Mouse (Mus musculus) cerebellum, adult 2 months (tissue): ENCODE measurements around the gene H2-M11. TPM values are rescaled to one million over a fixed set of nuclear protein-coding genes. Genes with fewer than 3 reads are reported as not detected.

Experiments
- DNase-seq, 2 experiments: peaks; one replicate each; pipeline ENCODE4 v3.0.0; 2021
- H3K27ac ChIP-seq: fragments of 200-500 bp; 2 replicates; pipeline ENCODE4 v1.5.1; 2012; ENCODE audit warnings: low read length, control low read depth, inconsistent platforms; ENCODE audit not compliant: insufficient read depth
- H3K27me3 ChIP-seq: fragments of 200-500 bp; 2 replicates; pipeline ENCODE4 v1.6.1; 2012; ENCODE audit warnings: inconsistent platforms, mild to moderate bottlenecking, low read length, moderate library complexity; ENCODE audit not compliant: control insufficient read depth, insufficient read depth
- H3K4me1 ChIP-seq: fragments of 200-500 bp; 2 replicates; pipeline ENCODE4 v1.6.1; 2011; ENCODE audit warnings: low read length; ENCODE audit not compliant: control insufficient read depth, insufficient read depth
- H3K4me3 ChIP-seq: fragments of 200-500 bp; replicated peaks from 2 replicates; pipeline ENCODE3; 2011; ENCODE audit warnings: mild to moderate bottlenecking, low read depth, low read length, control low read depth; ENCODE audit not compliant: insufficient read depth
- CTCF ChIP-seq: fragments of 200-500 bp; IDR thresholded peaks from 2 replicates; pipeline ENCODE4 v1.5.1; 2011; ENCODE audit warnings: low read depth, mild to moderate bottlenecking, control low read depth, low read length, moderate library complexity, borderline replicate concordance; ENCODE audit not compliant: insufficient read depth
- POLR2A ChIP-seq: fragments of 200-500 bp; IDR thresholded peaks from 2 replicates; pipeline ENCODE4 v1.6.1; 2011; ENCODE audit warnings: low read length, control low read depth, borderline replicate concordance; ENCODE audit not compliant: insufficient read depth
- WGBS: fragments of 180-500 bp; shearing (Covaris S2); methylation state at CpG from one replicate; pipeline ENCODE4 v1.1.7; 2018; 5-methylcytosine and 5-hydroxymethylcytosine counted together
- polyA plus RNA-seq: library from polyadenylated mRNA; depleted of rRNA; stranded (reverse); fragments of >200 nt; gene quantifications from 2 replicates; pipeline ENCODE4 v1.2.3, GENCODE M21; 2012; rRNA removed

H2-M11 gene
- polyA plus RNA-seq = not detected in 2 replicates

- 51% methylated on average over 3 of the region's 3 CpGs for WGBS
- Histone ChIP-seq H3K4me3 (no peak within 1 kb of the TSS), H3K27me3 (no peaks in the 10 kb centered on the region), H3K27ac (no peak within 1 kb of the TSS), H3K4me1 (no peaks in the 10 kb centered on the region)
- TF ChIP-seq POLR2A = no peak
- TF ChIP-seq CTCF = no peak
- DNase-seq = no peak
Observed at GRCm38 (mm10) chr17:36546775-36547174, at the start of gene H2-M11. TSS of gene H2-M11 (plus strand) at chr17:36547075.

DNA sequence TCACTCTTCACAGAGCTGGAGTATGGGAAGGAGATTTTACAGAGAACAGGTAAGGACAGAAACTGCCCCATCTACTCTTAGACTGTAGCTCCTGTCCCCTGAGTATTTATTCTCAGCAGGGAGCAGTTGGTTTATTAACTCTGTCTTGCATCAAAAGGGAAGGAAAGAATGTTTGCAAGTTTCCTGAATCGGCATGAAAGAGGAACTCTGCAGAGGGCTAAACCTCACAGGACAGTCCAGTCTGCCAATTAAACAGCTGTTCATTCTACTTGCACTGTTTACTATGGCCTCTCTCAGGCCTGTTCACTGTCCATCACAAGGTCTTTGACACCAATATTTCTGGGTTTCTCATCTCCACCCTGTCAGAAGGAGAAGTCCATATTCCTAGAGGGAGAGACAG lies 46.4 kb upstream of the H2-M11 start:
- no peaks in the 10 kb centered on the region for H3K27me3 ChIP-seq
- no peak overlapping the region for H3K4me3 ChIP-seq
- no peaks in the 10 kb centered on the region for H3K4me1 ChIP-seq
- H3K27ac ChIP-seq = no peak overlapping the region
- TF ChIP-seq CTCF (no peak), POLR2A (no peak)
- DNase-seq = no peak
- 39% methylated on average over 1 of the region's 1 CpGs for WGBS

DNA sequence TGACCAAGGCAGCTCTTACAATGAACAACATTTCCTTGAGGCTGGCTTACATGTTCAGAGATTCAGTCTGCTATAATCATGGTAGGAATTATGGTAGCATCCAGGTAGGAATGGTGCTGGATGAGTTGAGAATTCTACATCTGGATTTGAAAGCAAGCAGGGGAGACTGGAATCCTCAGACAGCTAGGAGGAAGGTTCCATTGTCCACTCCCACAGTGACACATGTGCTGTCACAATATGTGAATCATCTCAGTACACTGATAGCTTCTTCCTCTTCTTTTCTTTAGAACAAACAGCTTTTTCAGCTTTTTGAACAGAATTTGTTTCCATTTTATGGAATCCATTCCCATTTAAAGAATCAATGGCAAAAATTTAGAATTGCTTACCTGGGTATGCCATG lies 43.0 kb upstream of the H2-M11 start:
- DNase-seq = no peak
- Histone ChIP-seq H3K27ac (no peak overlapping the region), H3K27me3 (no peaks in the 10 kb centered on the region), H3K4me3 (no peak overlapping the region), H3K4me1 (no peaks in the 10 kb centered on the region)
- TF ChIP-seq CTCF = no peak
- TF ChIP-seq POLR2A = no peak

Other genes starting within 250 kb of the H2-M11 start
- gene H2-M10.1, start 220.9 kb upstream of the H2-M11 start, polyA plus RNA-seq = not detected in 2 replicates
- not detected in 2 replicates for gene H2-M10.3, start 178.7 kb upstream of the H2-M11 start, polyA plus RNA-seq
- gene H2-M10.4, start 84.7 kb upstream of the H2-M11 start, polyA plus RNA-seq = not detected in 2 replicates
- not detected in 2 replicates for gene H2-M9, start 95.6 kb downstream of the H2-M11 start, polyA plus RNA-seq
- not detected in 2 replicates for gene H2-M1, start 125.1 kb downstream of the H2-M11 start, polyA plus RNA-seq
- not detected in 2 replicates for gene H2-M10.5, start 225.8 kb downstream of the H2-M11 start, polyA plus RNA-seq